Mouse (Mus musculus) kidney, postnatal 4 days (tissue): ENCODE data around the gene Ptpro.

Experiments used
- DNase-seq, 2 experiments: peaks; one replicate each; pipeline ENCODE4 v3.0.0; 2021; ENCODE audit warnings: mixed read lengths in 2 of 2

Ptpro gene

DNA sequence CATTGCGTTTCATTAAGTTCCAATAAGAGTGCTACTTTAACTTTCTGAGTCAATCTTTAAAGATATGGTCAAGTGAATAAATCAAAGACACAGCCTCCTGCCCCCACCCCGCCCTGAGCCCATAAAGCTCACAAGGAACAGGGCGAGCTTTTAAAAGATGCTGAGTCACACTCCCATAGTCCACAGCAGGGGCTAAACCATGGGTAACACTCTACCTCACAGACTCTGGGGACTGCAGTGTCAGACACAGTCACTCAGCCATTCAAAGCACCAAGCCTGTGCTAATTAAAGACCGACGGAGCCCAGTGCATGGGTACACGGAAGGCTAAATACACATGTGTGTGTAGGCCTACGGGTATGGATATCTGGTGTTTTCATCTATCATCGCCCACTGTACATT, 251.3 kb downstream of the Ptpro start:
- no peak for DNase-seq

DNA sequence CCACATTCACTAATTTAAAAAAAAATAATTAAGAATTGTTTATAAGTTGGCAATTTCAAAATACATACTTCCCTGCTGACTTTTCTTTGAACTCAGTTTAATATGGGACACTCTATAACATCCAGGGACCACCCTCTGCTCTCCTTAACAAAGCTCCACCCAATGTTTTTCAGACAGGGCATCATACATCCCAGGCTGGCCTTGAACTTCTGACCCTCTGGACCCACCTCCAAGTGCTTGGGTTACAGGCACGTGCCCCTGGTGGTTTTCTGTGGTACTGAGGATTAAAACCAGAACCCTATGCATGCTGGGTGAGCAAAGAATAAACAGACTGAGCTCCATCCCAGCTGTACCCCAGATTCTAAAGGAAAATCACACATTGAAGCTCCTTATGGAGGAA, 251.9 kb downstream of the Ptpro start:
- no peak for DNase-seq

DNA sequence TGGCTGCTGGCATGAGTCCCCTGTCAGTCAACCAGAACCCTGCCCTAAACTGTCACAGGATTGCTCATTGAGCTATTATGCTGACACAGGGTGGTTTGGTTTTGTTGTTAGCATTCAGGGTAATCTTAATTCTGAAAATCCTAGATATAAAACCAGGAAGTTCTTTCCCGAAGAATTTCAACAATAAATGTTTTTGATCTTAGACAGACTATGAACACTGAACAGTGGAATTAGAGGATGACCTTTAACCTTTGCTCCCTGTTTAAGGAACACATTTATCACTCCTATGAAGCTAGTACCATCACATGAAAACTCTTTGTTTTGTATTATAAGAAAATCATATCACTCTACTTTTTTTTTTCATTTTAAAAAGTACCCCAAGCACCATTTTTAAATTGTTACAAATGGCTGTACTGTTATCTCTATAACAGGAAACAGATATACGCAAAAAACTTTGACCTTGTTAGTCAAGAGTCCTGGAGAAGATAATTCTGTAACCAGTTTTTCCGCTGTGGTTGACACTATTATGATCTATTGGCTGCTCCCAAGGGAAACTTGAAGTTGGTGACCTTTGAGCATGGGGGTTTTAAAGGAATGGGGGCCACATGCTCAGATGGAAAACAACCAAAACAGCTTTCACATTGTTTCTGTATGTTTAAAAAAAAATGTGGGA, 253.6 kb downstream of the Ptpro start:
- DNase-seq, result no peak

DNA sequence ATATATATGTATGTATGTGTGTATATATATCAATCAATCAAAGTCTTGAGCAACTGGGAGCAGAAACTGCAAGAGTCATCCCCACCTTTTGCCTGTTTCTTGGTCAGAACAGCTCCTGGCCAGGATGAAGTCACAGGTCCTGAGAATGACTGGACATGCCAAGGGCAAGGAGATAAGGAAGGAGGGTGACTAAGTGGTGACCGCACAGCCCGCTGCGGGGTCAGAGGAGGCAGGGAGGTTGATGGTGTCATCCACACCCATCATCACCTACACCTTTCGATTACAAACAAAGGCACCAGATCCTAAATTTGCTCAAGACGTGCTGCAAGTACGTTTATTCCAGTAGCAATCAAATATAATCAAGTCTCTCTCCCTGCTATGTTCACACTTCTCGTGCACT, 254.4 kb downstream of the Ptpro start:
- no peak for DNase-seq

DNA sequence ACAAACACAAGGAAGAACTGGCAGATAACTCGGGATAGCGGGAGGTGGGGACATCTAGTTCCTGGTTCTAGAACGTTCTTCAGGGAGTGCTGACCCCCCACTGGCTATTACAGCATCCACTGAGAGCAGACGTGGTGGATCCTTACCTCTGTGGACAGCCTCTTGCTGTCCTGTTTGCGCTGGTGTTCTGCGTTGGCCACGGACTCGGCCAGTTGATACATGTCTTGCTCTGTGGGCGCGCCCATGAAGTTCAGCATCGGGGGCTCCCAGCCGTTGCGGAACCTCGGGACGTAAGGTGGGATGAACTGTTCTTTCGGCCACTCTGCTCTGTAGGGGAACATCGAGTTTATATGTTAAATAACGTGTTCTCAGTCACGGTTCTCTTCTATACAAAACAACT, 256.8 kb downstream of the Ptpro start:
- no peak for DNase-seq

DNA sequence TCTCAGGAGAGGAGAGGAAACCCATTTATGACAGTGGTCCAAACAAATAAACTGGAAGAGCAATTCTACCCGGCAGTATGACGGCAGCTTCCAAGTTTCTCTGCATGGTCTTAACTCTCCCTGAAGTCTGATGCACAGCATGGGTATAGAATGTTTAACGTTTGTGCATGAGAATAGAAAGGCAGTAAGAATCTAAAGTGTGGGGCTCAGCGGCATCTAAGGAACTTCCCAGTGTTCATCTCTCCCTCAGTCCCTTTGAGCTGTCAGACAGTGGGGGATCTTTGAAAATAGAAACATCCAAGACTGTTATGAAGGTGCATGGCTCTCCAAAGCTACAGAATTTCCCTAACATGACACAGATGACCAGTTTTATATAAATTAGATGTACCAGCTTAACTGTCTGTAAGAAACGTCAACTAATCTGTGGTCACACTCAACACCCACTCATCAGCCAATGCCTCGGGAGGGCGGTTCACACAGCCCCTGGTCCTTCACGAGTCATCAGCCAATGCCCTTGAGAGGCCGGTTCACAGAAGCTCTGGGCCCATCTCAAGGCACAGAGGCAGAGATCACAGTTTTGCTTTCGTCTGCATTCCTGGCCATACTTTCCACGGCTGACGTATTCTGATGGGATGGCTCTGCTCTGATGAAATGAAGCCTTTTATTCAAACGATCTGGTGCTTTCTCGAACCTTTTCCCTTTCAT, 257.4 kb downstream of the Ptpro start:
- DNase-seq, result no peak

DNA sequence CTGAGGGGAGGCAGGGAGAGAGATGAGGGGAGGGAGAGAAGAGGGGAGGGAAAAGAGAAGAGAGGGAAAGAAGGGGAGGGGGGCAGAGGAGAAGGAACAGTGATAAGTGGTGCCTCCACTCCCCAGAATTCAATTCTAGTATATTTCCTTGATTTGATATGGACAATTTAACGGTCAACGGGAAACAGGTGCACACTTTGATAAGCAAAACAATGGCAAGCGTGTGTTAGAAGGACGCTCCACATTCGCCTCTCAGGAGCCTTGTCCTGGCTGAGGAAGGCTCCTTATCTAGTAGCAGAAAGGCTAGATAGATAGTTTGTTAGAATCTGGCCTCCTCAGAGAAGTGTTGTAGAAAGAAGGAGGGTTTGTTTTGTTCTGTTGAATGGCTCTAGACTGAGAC, 260.6 kb downstream of the Ptpro start:
- DNase-seq, result no peak
